Mouse (Mus musculus): Measurements from ENCODE around the gene Rhno1. TPM values are rescaled to one million over a fixed set of nuclear protein-coding genes. Genes with fewer than 3 reads are reported as not detected.
A peak's percentile ranks its signal among the peaks of the same experiment; 100 is the strongest.
"Not testable (repeated sequence)": the region's sequence is repeated elsewhere in the genome, so short reads cannot be mapped to it uniquely, and the experiment has no call there.

Rhno1 gene
- total RNA-seq (2021): 24.3 and 25.6 TPM in 2 replicates
- long read RNA-seq, partial matches to known transcripts: 0 of 8 reads
- long read RNA-seq, other reads (novel, unspliced or antisense): 5 of 8 reads

DNA sequence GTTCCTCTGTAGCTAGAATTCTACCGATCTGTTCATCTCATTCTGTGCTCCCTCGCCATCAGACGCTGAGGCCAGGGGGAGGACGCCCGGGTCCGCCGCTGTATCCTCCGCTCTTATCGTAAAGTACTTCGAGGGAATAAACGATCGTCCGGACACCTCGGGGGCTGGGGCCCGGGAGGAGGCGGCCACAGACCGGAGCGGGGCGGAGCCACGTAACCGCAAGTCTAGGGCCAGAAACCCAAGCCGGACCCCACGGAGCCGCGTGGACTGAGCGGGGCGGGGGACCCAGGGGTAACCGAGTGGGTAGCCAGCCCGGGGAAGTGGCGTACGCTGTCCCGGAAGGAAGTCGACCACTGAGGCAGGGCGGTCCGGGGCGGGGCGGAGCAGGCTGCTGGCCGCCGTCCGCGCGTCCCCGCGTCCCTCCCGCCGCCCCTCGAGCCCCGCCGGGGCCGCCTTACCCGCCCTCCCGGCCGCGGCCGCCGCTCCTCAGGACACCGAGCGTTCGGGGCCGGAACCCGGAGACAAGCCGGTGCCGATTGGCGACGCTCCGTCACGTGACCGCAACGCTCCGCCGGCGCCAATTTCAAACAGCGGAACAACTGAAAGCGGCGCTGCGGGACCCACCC, at the start of gene Rhno1, which contains the start of gene Foxm1:
Rhno1 (minus strand) TSS at position 531 of the 626 bp plus-strand sequence.
Foxm1 (plus strand) TSS at position 587 of the 626 bp plus-strand sequence.
- DNase-seq: peak; percentile 87

DNA sequence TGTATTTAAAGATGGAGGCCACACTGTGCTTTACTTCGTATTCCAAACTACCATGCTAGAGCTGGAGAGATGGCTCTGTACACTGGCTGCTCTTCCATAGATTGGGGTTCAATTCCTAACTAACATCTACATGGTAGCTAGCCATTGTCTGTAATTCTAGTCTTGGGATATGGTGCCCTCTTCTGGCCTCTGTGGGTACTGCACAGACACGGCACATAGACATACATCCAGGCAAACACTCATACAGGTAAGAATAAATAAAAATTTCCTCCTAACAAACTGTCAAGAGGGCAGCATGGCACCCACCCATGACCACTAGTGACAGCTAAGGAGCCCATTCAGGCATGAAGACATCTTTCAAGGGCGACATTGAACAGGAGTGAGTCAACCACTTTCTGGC, 48.4 kb upstream of the Rhno1 start:
- DNase-seq: peak; percentile 72

DNA sequence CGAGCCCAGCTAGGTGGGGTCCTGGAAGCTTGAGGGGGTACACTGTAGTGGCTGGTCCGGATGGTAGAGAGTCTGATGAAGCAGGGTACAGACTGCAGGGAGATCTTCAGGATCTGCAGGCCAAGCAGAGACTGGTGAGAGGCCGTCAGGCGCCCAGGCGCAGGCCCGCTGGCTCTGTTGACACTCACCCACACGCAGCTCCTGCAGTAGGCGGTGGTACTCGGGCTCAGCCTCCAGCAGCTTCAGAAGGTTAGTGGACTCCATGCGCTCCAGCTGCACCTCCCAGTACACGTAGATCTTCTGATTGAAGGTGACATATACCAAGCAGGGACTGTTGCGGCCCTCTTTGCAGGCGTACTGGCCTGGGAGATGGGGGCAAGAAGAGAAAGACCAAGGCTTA, 47.6 kb upstream of the Rhno1 start:
- DNase-seq: no peak

DNA sequence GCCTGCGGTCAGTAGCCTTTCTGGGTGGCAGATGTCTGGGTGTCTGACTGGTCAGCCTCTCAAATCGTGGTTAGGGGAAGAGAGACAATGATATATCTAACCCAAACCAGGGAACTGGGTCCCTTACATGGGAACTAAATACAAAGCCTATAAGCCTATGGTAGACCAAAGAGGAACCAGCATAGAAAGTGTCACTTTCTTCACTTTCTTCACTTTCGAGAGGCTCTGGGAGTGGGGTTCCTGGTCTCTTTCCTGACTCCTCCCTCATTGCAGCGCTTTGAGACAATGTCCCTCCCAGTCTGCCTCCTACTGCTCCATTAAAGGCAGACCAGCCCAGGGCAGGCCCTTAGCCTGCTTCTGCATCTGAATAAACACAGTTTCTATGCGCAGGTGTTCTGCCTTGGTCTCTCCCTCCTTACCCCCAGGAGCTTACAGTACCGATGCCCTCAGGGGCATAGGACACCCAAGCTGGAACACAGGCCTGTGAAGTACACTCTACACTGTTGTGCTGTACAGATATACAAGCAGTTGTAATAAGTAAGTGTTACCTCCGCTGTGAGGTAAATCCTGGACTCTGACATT, 45.9 kb upstream of the Rhno1 start:
- DNase-seq: no peak

DNA sequence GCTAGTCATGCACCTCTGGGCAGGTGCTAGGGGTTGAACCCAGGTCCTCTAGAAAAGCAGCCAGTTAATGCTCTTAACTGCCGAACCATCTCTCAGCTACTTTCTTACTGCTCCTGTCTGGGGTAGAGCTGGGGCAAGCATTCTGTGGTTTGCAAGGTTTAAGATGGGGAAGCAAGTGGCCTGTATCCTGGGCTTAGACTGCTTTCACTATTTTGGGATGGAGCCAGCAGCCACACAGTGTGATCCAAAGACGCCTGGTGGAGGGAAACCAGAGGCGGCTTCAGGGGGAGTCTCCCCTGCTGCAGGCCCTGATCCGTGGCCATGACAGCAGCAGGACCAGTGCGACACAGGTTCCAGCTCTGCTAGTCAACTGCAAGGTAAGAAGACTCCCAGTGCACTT, 42.0 kb upstream of the Rhno1 start:
- DNase-seq: no peak

DNA sequence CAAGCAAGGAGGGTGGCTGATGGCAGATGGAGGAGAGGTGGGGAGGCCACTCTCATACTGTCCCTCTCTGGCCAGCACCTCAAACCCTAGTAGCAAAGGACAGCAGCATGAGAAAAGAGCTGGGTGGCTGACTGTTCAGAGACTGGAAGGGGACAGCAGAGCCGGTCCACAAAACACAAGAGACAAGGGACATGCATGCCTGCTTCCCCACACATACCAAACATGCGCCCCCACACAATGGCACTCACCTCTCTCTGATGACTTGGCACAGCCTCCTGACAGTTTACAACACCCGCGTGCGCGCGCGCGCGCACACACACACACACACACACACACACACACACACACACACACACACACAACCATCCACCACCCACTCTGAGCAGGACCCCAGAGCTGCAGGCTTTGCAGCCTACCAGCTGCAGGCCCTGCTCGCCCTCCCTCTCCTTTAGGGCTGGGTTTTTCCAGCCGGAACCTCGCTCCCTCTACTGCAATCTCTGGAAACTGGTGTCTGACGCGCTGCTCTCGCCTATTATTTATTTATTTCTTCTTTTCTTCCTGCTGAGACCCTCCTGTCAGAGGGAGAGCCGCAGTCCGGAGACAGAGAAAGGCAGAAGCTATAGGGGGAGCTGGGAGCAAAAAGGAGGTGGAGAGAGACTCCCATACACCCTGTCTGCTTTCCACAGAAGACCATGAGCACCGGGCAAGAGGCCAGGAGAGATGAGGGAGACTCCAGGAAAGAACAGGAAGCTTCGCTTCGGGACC, 36.9 kb upstream of the Rhno1 start:
- DNase-seq: peak; percentile 58

DNA sequence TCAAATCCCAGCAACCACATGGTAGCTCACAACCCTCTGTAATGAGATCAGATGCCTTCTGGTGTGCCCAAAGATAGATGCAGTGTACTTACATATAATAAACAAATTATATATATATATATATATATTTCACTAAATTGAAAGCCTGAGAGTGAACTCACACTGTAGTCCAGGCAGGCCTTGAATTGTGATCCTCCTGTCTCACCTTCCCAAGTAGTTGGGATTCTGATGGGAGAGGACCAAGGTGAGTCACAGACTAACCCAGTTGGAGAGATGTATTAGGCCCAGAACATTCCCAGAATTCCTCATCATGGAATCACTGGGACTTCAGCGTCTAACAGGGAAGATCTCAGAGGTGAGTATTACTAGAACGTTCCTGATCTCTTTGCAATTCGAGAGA, 36.3 kb upstream of the Rhno1 start, which contains the start of gene Nrip2:
Nrip2 (plus strand) TSS at position 301 of the 400 bp plus-strand sequence.
- no peak for DNase-seq

DNA sequence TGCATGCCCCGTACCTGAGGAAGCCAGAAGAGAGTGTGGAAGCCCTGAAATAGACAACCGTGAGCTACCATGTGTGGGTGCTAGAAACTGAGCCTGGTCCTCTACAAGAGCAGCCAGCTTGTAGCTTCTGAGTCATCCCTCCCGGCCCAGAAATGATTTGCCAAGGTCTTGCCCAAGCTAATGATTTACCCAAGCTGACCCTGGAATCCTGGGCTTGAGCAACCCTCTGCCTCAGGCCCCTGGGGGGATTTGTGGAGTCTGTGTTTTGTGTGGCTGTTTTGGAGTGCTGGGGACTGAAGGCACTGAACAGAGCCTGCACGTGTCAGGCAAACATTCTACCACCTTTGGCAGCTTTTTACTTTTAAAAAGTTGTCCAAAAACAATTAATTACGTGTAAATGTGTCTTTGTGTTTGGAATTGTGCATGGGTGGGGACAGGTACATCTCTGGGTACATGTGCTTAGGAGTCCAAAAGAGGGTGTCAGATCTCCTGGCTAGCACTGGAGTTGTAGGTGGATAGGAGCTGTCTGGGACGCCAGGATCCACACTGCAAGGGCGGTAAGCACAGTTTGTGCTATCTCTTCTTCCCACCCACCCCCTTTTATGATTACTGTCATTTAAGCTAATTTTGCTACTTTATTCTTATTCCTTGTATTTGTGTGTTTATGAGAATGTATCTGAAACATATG, 35.0 kb upstream of the Rhno1 start:
- peak; percentile 60 for DNase-seq

DNA sequence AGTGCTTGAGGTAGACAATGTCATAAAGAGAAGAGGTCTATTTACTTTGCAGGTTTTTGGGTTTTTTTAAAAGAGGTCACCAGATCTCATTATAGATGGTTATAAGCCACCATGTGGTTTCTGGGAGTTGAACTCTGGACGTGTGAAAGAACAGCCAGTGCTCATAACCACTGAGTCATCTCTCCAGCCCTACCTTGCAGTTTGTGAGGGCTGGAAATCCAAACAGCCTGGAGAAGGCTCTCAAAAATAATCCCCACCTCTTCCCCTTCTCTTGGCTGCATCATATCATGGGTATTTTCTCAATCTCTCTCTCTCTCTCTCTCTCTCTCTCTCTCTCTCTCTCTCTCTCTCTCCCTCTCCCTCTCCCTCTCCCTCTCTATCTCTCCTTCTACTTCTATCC, 28.0 kb upstream of the Rhno1 start:
- DNase-seq: no peak

DNA sequence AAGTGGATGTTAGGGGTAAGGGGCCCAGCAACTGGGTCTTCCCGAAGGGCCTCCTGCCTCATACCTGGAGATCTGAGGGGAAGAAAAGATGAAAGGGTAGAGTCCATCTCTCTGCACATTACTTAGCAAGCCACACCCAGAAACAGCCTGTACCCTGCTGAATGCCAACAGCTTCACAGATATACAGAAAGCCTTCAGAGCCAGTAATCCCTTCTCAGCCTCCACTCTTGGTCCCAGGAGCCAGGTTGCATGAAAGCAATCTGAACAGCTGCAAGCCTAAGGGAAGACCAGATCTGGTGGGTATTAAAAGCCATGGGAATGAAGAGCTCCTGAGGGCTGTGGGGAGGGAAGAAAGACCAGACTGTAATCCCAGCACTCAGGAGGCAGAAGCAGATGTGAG, 26.5 kb upstream of the Rhno1 start:
- no peak for DNase-seq

DNA sequence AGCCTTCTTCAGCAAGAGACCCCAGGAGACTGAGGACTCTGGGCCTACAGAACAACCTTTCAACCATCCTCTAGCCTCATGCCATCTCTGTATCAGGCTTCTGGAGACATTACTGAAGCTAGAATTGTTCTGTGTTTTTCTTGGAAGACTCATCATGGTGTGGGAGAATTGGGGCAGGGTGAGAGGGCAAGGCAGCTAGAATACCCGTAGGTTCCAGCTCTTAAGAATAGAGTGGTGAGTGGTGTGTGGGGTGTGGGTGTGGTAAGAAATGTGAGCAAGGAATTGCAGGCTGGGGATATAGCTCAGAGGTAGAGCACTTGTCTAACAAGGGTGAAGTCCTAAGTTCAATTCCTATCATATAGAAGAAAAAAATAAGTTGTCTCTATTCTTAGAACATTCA, 22.3 kb upstream of the Rhno1 start:
- DNase-seq: no peak

DNA sequence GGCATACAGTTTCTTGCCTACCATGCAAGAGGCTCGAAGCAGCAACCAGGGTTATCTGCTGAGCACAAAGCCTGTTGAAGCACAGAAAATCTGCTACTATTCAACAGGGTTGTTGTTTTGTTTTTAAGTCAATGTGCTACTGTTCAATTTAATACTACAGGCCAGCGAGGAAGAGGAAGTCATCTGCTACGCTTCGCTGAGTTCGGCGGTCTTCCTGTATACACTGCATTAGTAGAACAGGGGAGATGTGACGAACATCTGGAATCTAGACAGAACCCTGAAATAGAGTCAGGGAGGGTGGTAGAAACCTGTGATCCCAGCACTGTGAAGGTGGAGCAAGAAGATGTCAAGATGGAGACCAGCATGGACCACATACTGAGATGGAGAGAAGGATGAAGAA, 21.0 kb upstream of the Rhno1 start:
- DNase-seq: no peak

DNA sequence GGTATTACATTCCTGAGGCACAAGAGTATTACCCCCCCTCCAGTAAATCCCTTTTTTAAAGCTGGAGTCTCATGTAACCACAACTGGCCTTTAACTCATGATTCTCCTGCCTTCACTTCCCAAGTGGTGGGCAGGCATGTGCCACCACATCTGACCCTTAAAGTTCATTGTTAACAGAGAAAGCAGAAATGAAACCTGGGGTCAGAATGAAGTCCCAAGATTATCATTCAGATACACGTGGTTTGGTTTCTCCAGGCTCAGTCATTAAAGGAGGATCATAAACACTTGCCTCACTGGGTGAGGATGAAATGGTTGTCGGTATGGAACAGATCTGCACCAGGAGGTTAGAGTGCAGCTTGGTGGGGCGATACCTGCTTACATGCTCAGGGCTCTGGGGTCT, 18.5 kb upstream of the Rhno1 start:
- no peak for DNase-seq

DNA sequence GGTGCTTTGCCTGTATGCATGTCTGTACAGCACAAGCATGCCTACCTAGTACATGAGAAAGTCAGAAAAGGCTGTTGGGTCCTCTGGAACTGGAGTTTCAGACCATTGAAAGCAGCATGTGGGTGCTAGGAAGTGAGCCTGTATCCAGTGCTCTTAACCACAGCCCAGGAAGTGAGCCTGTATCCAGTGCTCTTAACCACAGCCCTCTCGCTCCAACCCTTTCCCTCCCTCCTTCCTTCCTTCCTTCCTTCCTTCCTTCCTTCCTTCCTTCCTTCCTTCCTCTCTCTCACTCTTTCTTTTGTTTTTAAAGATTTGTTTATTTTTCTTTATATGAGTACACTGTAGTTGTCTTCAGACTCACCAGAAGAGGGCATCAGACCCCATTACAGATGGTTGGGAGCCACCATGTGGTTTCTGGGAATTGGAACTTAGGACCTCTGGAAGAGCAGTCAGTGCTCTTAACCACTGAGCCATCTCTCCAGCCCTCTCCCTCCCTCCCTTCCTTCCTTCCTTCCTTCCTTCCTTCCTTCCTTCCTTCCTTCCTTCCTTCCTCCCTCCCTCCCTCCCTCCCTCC, 18.0 kb upstream of the Rhno1 start:
- DNase-seq: not testable (repeated sequence)

DNA sequence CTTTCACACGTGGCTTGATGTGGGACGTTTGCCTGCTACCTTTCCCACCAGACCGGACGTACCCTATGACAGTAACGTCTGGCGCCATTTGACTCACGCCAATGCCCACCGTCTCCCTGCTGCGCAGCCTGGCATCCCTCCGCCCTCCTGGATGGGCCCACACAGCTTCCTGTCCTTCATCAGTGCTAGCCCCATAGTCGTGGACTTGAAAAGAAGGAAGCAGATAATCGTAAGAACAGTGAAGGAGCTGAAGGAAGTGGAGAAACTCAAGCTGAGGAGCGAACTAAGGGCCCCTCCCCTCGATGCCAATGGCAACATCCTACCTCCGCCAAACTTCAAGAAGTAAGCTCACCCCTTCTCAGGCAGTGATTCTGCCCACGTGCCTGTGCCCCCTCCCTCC, 16.9 kb upstream of the Rhno1 start:
- DNase-seq: no peak

DNA sequence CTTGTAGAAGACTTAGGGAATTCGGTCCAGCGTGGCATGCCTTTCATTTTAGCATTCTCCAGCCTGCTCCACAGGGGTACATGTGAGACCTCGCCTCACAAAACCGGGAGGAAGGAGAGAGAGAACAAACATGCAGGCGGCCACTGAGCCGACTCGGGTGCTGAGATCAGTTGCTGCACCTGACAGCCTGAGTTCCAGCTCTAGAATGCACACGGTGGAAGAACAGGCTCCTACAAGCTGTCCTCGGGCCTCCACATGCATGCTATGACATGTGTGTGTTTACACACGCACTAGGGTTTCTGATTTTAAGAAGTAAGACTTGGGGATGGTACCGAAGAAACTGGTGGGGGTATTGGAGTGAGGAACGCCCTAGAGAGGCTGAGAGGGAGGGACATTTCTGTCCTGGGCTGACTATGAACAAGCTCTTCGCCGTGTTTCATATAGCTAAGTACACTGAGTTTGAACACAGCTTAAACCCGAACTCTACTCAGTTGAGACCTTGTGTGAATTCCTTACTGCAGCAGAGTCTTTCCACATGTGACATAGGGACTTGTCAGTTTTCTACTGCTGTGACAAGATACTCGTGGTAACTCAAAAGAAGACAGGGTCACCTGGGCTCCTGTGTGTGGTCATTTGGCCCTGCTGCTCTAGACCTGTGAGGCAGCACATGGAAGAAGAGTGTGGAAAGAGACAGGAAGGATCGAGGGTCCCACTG, 13.8 kb upstream of the Rhno1 start:
- DNase-seq: no peak

DNA sequence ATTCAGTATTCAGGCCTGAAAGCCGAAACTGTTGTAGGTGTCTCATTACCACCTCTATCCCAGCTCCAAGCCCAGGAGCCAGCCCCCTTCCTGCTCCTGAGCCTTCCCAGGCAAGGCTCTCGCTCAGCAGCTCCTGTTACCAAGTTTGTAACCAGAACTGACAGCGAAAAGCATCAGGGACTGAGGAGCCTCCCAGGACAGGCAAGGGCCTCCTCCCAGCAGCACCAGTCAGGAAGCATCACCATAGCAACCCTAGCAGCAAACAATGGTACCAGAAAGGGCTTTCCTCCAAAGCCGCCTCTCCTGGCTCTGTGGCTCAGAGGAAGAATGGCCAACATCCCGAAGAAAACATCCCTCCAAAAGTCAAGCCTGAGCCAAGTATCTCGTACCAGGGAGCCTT, 12.5 kb upstream of the Rhno1 start, which contains the start of the genes Tex52 and Gm44596:
Tex52 (plus strand) TSS at position 265 of the 400 bp plus-strand sequence.
Gm44596 (plus strand) TSS at position 312 of the 400 bp plus-strand sequence.
- no peak for DNase-seq

DNA sequence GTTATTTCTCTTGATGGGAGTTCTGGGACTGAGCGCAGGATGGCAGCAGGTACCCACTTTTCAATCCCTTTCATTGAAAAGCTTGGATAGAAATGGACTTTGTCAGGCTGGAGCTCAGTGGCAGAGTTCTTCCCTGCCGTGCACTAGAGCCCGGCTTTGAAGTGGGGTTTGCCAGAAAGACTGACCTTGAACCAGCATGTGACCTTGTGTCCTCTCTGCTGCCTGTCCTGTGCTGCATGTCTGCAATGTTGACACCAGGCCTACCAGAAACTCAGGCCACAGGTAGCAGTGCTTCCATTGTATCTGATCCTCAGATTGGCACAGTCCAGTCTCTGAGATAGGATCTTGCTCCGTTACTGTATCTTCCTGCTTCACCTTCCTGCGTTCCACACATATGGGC, 7.3 kb upstream of the Rhno1 start:
- no peak for DNase-seq

DNA sequence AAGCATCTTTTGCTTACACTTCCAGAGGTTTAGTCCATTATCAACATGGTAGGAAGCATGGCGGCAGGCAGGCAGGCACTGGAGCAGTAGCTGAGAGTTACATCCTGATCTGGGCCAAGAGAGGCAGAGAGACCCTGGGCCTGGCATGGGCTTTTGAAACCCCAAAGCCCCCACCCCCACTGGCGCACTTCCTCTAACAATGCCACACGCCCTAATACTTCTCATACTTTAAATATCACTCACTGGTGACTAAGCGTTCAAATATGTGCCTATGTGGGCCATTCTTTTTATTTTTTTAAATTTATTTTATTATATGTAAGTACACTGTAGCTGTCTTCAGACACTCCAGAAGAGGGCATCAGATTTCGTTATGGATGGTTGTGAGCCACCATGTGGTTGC, 3.8 kb upstream of the Rhno1 start:
- no peak for DNase-seq

DNA sequence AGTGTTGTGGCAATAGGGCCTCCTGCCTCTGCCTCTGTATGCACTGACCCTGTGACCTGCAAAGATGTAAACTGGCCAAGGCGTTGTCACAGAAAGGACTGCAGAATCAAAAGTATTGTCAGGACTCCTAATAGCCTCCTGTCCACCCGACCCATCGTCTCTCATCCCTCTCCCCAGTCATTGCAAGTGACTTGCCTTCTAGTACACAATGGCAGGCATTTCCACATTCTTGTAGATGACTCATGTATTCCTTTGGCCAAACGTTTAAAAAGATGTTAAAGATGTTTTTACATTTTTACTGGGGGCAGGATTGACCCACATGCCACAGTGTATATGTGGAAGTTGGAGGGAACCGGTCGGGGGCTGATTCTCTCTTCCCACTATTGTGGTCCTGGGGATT, 2.0 kb upstream of the Rhno1 start:
- DNase-seq: no peak

DNA sequence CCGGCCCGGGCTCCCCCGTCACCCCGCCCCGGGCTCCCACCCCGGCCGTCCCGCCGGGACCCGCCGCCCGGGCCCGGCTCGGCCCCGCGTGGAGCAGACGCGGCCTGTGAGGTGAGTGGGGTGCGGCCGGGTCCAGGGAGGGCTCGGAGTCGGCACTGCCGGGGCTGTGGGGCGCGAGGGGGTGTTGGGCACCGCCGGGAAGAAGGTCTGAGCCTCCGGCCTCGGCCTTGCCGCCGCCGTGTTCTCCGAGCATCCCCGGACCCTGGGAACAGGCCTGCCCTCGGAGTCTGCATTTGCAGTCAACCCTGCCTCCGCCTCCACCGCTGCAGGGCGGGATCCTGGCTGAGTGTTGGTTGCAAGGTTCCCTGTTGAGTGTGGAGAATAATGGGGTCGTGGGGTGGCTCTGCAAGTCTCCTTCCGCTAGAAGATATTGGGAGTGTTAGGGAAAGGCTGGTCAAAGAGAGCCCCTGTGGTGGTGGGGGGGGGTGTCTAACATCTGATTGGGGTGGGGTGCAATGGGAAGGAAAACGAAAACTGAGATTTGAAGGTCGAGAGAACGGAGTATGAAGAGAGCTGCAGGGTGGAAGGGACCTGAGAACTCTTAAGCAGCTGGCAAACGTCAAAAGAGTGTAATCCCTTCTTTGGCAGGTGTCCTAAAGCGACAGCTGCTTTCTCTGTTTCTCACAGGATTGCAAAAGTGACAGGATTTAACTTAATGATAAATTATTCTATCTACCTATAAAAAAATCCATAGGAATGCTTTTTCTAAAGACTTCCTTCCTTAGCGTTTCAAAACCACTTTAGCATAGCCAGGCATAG, 505 bp upstream of the Rhno1 start:
- DNase-seq: no peak

Data from adrenal gland, postnatal 25 days (tissue).